Mouse (Mus musculus): ENCODE results near the gene Gm11214.

- TF ChIP-seq EP300 (IDR thresholded peaks at IDR 0.05; ENCODE audit: low read depth) (no peak), CTCF (IDR thresholded peaks at IDR 0.05; ENCODE audit: low read depth) (peak; percentile 64)
Observed at GRCm38 (mm10) chr4:63622378-63622835, 40.8 kb downstream of the Gm11214 start, which contains the start of gene Tex48.
